Mouse (Mus musculus): ENCODE measurements around the gene Ip6k1. TPM values are rescaled to one million over a fixed set of nuclear protein-coding genes. Genes with fewer than 3 reads are reported as not detected.

Gene Ip6k1
- 30.8 TPM for polyA plus RNA-seq (2012; fragmentation: generic; extraction: Trizol)
- long read RNA-seq, experiment 1, full-length matches to known transcripts = 1 of 14 reads
- long read RNA-seq, experiment 1, partial matches to known transcripts = 2 of 14 reads
- long read RNA-seq, experiment 1, other reads (novel, unspliced or antisense) = 11 of 14 reads
- long read RNA-seq, experiment 2, full-length matches to known transcripts = 4 of 24 reads
- long read RNA-seq, experiment 2, partial matches to known transcripts = 7 of 24 reads
- long read RNA-seq, experiment 2, other reads (novel, unspliced or antisense) = 13 of 24 reads

DNA sequence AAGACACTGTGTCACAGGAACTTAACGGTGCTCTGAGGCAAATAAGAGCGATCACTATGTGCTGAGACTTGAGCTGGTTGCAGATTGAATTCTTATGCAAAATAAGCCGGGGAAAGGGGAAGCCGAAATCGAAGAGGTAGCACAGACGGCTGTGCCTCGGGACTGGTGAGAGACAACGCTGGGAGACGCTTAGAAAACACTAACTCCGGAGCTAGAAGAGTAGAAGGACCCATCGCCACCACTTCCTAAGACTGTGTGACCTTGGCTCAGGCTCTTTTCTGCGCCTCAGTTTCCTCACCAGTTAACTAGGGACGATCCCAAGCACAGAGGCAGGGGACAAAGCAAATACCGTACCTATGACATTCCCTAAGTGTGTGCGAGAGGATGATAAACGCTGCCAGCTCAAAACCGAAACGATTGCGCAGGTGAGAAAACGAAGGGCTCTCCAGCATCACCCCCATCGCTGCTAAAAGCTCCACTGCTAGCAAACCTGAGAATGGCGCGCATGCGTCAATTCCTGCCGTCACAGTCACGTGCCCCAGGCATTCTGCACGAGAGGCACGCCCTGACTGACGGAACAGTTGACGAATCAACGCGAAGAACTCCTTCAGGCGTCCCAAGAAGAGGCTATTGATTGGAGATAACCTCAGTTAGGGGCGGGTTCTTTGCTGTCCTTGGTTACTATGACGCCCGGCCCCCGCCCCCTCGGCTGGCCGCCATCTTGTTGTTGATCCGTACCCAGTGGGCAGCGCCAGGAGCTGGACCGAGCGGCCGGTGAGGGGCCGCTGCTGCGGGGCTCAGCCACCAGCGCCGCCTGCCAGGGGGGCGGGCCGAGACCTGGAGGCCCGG is at the start of gene Ip6k1:
Gene Ip6k1, plus strand, starts transcription at position 580 of the 849 bp plus-strand sequence.
- H3K27me3 ChIP-seq (ENCODE audit: control insufficient read depth, insufficient read depth, insufficient read length) = peaks cover 26% of the 10 kb centered on the region
- TF ChIP-seq MYOD1 (IDR thresholded peaks at IDR 0.05; ENCODE audit: control insufficient read depth, insufficient read length, low read depth) = no peak
- TF ChIP-seq CEBPB (IDR thresholded peaks at IDR 0.05; ENCODE audit: low read depth) = no peak
- peak; percentile 47 for TF ChIP-seq MAX (IDR thresholded peaks at IDR 0.05)
- TF ChIP-seq USF1 (IDR thresholded peaks at IDR 0.05; ENCODE audit: low read depth) = peak; percentile 100

DNA sequence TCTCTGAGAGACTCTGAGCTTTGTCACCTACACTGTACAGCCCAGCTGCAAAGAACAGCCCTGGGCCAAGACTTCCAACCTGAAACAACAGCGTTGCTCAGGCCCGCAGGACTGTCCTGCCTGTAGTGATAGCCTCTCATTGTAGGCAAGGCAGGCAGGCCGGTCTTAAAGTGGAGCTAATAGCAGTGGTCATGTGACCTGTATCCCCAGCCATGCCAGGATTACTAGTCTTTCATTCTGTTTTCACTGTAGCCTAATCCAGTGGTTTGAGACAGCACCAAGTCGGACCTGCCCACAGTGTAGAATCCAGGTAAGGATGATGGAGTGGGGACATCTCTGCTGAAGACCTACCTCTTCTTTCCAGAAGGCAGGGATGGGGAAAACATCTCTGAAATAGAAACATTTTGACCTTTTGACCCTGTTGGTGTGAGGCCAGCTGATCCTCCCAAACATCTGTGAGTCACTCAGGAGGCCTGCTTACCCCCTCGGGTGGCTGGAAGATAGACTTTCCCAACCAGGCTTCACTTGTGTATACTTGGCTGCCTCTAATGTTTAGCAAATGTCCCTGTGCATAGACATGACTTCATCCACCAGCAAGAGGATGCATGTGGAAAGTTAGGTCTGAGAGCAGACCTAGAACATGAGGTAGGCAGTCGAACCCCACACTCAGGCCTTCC is 46.5 kb upstream of the Ip6k1 start:
- H3K27me3 ChIP-seq (ENCODE audit: control insufficient read depth, insufficient read depth, insufficient read length) = no peaks in the 10 kb centered on the region
- peaks cover 51% of the 10 kb centered on the region for H3K79me2 ChIP-seq (ENCODE audit: control insufficient read depth, insufficient read depth)
- H3K36me3 ChIP-seq (ENCODE audit: control insufficient read depth, insufficient read depth) = peaks cover 17% of the 10 kb centered on the region
- H3K79me3 ChIP-seq (ENCODE audit: low read depth) = peaks cover 29% of the 10 kb centered on the region
- no peak overlapping the region for H3ac ChIP-seq (ENCODE audit: control insufficient read depth, insufficient read length, low read depth)
- peak; percentile 59 for TF ChIP-seq USF1 (IDR thresholded peaks at IDR 0.05; ENCODE audit: low read depth)
- TF ChIP-seq MYOD1 (IDR thresholded peaks at IDR 0.05; ENCODE audit: control insufficient read depth, insufficient read length, low read depth) = no peak
- no peak overlapping the region for H3K4me3 ChIP-seq (ENCODE audit: insufficient read depth, poor library complexity, severe bottlenecking)

More for the DNA sequence above, at the start of gene Ip6k1:
- H3K4me3 ChIP-seq (ENCODE audit: insufficient read depth, poor library complexity, severe bottlenecking) = peak within 1 kb of the TSS; percentile 75
- peak within 1 kb of the TSS; percentile 96 for H3ac ChIP-seq (ENCODE audit: control insufficient read depth, insufficient read length, low read depth)
- H3K79me3 ChIP-seq (ENCODE audit: low read depth) = peaks cover 22% of the 10 kb centered on the region
- no peaks in the 10 kb centered on the region for H3K36me3 ChIP-seq (ENCODE audit: control insufficient read depth, insufficient read depth)
- peaks cover 47% of the 10 kb centered on the region for H3K79me2 ChIP-seq (ENCODE audit: control insufficient read depth, insufficient read depth)

DNA sequence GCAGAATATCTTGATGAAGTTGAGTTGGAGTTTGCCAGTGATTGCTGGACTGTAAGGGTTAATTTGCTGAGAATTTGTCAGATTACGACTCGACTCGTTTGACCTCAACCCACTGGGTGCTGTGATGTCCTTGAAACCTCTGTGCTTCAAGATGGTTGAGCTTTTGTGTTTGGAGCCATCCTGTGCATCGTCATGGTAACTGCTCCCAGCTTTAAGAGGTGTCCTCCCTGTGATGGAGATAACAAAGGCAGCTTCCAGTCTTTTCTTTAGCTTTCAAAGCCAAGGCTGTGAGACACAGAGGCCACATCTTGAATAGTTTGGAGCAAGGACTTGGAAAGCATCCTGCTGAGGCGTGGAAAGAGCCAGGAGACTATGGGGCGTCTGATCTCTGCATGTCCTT is 45.2 kb upstream of the Ip6k1 start:
- TF ChIP-seq FOSL1 (IDR thresholded peaks at IDR 0.05; ENCODE audit: insufficient read depth, low read length, poor library complexity, severe bottlenecking) (no peak), MYOD1 (IDR thresholded peaks at IDR 0.05; ENCODE audit: control insufficient read depth, insufficient read length, low read depth) (no peak), MYOG (IDR thresholded peaks at IDR 0.05; ENCODE audit: control insufficient read depth, extremely low read depth, insufficient read length) (no peak), CEBPB (IDR thresholded peaks at IDR 0.05; ENCODE audit: low read depth) (no peak), MAX (IDR thresholded peaks at IDR 0.05) (no peak), USF1 (IDR thresholded peaks at IDR 0.05; ENCODE audit: low read depth) (no peak), CTCF (IDR thresholded peaks at IDR 0.05; ENCODE audit: control insufficient read depth, insufficient read depth, insufficient read length) (no peak)
- Histone ChIP-seq H3K27me3 (ENCODE audit: control insufficient read depth, insufficient read depth, insufficient read length) (no peaks in the 10 kb centered on the region), H3ac (ENCODE audit: control insufficient read depth, insufficient read length, low read depth) (no peak overlapping the region), H3K4me3 (ENCODE audit: insufficient read depth, poor library complexity, severe bottlenecking) (no peak overlapping the region), H3K36me3 (ENCODE audit: control insufficient read depth, insufficient read depth) (peaks cover 23% of the 10 kb centered on the region), H3K79me2 (ENCODE audit: control insufficient read depth, insufficient read depth) (peaks cover 38% of the 10 kb centered on the region), H3K79me3 (ENCODE audit: low read depth) (peaks cover 21% of the 10 kb centered on the region)

GRCm38 (mm10) chr9:107959896-107960295 is 42.4 kb upstream of the Ip6k1 start:
- peaks cover 2% of the 10 kb centered on the region for H3K79me3 ChIP-seq (ENCODE audit: low read depth)
- peaks cover 10% of the 10 kb centered on the region for H3K79me2 ChIP-seq (ENCODE audit: control insufficient read depth, insufficient read depth)
- H3ac ChIP-seq (ENCODE audit: control insufficient read depth, insufficient read length, low read depth) = no peak overlapping the region
- H3K27me3 ChIP-seq (ENCODE audit: control insufficient read depth, insufficient read depth, insufficient read length) = no peaks in the 10 kb centered on the region
- peaks cover 47% of the 10 kb centered on the region for H3K36me3 ChIP-seq (ENCODE audit: control insufficient read depth, insufficient read depth)
- no peak overlapping the region for H3K4me3 ChIP-seq (ENCODE audit: insufficient read depth, poor library complexity, severe bottlenecking)
- no peak for TF ChIP-seq CEBPB (IDR thresholded peaks at IDR 0.05; ENCODE audit: low read depth)
- no peak for TF ChIP-seq FOSL1 (IDR thresholded peaks at IDR 0.05; ENCODE audit: insufficient read depth, low read length, poor library complexity, severe bottlenecking)
- TF ChIP-seq MYOG (IDR thresholded peaks at IDR 0.05; ENCODE audit: control insufficient read depth, extremely low read depth, insufficient read length) = no peak
- no peak for TF ChIP-seq MYOD1 (IDR thresholded peaks at IDR 0.05; ENCODE audit: control insufficient read depth, insufficient read length, low read depth)
- no peak for TF ChIP-seq MAX (IDR thresholded peaks at IDR 0.05)
- no peak for TF ChIP-seq CTCF (IDR thresholded peaks at IDR 0.05; ENCODE audit: control insufficient read depth, insufficient read depth, insufficient read length)
- no peak for TF ChIP-seq USF1 (IDR thresholded peaks at IDR 0.05; ENCODE audit: low read depth)

GRCm38 (mm10) chr9:107960928-107961327 is 41.4 kb upstream of the Ip6k1 start:
- H3ac ChIP-seq (ENCODE audit: control insufficient read depth, insufficient read length, low read depth) = no peak overlapping the region
- TF ChIP-seq MYOD1 (IDR thresholded peaks at IDR 0.05; ENCODE audit: control insufficient read depth, insufficient read length, low read depth) (no peak), FOSL1 (IDR thresholded peaks at IDR 0.05; ENCODE audit: insufficient read depth, low read length, poor library complexity, severe bottlenecking) (no peak), CTCF (IDR thresholded peaks at IDR 0.05; ENCODE audit: control insufficient read depth, insufficient read depth, insufficient read length) (no peak), CEBPB (IDR thresholded peaks at IDR 0.05; ENCODE audit: low read depth) (no peak), USF1 (IDR thresholded peaks at IDR 0.05; ENCODE audit: low read depth) (no peak), MYOG (IDR thresholded peaks at IDR 0.05; ENCODE audit: control insufficient read depth, extremely low read depth, insufficient read length) (no peak), MAX (IDR thresholded peaks at IDR 0.05) (no peak)
- peaks cover under 1% of the 10 kb centered on the region for H3K79me2 ChIP-seq (ENCODE audit: control insufficient read depth, insufficient read depth)
- peaks cover 47% of the 10 kb centered on the region for H3K36me3 ChIP-seq (ENCODE audit: control insufficient read depth, insufficient read depth)
- H3K4me3 ChIP-seq (ENCODE audit: insufficient read depth, poor library complexity, severe bottlenecking) = no peak overlapping the region
- no peaks in the 10 kb centered on the region for H3K27me3 ChIP-seq (ENCODE audit: control insufficient read depth, insufficient read depth, insufficient read length)
- no peaks in the 10 kb centered on the region for H3K79me3 ChIP-seq (ENCODE audit: low read depth)

All from C2C12 (cell line).